Mouse (Mus musculus) testis, adult 2 months (tissue): Measurements from ENCODE around the gene Asb3.

Source experiments
- CTCF ChIP-seq: fragments of 200-500 bp; IDR thresholded peaks from 2 replicates; pipeline ENCODE4 v1.5.1; 2012; ENCODE audit warnings: low read depth, mild to moderate bottlenecking, inconsistent platforms, low read length, moderate library complexity; ENCODE audit not compliant: control insufficient read depth, insufficient read depth, insufficient replicate concordance
- POLR2A ChIP-seq: fragments of 200-500 bp; IDR thresholded peaks from 2 replicates; pipeline ENCODE4 v1.6.1; 2012; ENCODE audit warnings: low read depth, mild to moderate bottlenecking, inconsistent platforms, low read length, moderate library complexity; ENCODE audit not compliant: control insufficient read depth

DNA sequence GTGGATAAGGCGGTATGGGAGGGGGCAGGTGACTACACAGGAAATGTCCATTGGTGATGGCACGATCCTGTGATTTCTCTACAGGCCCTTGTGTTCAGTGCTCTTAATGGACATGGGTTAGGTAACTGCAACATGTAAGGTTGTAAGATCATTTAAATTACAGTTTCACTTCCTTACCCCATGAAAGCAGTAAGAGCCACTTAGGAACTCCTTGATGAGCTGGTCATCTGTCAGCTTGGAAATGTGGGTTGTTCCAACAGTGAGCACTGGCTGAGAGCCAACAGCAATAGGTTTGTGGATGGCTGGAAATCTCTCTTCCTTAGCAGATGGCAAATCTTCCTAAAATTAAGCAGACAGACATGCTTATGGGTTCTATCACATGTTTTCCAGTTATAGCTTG, 58.3 kb downstream of the Asb3 start:
- TF ChIP-seq CTCF (no peak), POLR2A (no peak)
